Mouse (Mus musculus) heart, postnatal 0 days (tissue): ENCODE results near the gene Adap2. TPM values are rescaled to one million over a fixed set of nuclear protein-coding genes. Genes with fewer than 3 reads are reported as not detected.

ENCODE experiments used
- ATAC-seq: fragments of 200-750 bp; cut with Nextera tagmentation; 2 replicates; pipeline ENCODE4 v1.8.0; 2017; ENCODE audit warnings: low read depth, moderate number of reproducible peaks, moderate library complexity; ENCODE audit not compliant: insufficient read depth
- DNase-seq: peaks from one replicate; pipeline ENCODE4 v3.0.0-alpha.2; 2016; ENCODE audit warnings: low spot score
- H3K27ac ChIP-seq: fragments of 300-500 bp; sonication (generic); 2 replicates; pipeline ENCODE4 v1.5.1; 2014; ENCODE audit warnings: low read depth, mild to moderate bottlenecking
- H3K27me3 ChIP-seq: fragments of 300-500 bp; sonication (generic); 2 replicates; pipeline ENCODE4 v1.6.1; 2014; ENCODE audit warnings: low read length, mixed read lengths; ENCODE audit not compliant: control insufficient read depth, insufficient read depth
- H3K36me3 ChIP-seq: fragments of 300-500 bp; sonication (generic); replicated peaks from 2 replicates; pipeline ENCODE4 v1.6.1; 2014; ENCODE audit warnings: low read length, mixed read lengths; ENCODE audit not compliant: control insufficient read depth, insufficient read depth
- H3K4me1 ChIP-seq: fragments of 300-500 bp; sonication (generic); 2 replicates; pipeline ENCODE4 v1.6.1; 2014; ENCODE audit warnings: antibody characterized with exemption; ENCODE audit not compliant: control insufficient read depth, insufficient read depth
- H3K4me2 ChIP-seq: fragments of 300-500 bp; sonication (generic); 2 replicates; pipeline ENCODE4 v1.6.1; 2014; ENCODE audit warnings: low read depth, mild to moderate bottlenecking, low read length, moderate library complexity
- H3K4me3 ChIP-seq: fragments of 300-500 bp; sonication (generic); 2 replicates; pipeline ENCODE4 v1.5.1; 2014; ENCODE audit warnings: low read depth, low read length
- H3K9ac ChIP-seq: fragments of 300-500 bp; sonication (generic); replicated peaks from 2 replicates; pipeline ENCODE4 v1.6.1; 2014; ENCODE audit warnings: low read depth, low read length, mixed read lengths
- H3K9me3 ChIP-seq: fragments of 300-500 bp; sonication (generic); replicated peaks from 2 replicates; pipeline ENCODE4 v1.6.1; 2016; ENCODE audit warnings: low read length; ENCODE audit not compliant: control insufficient read depth
- CTCF ChIP-seq: IDR thresholded peaks from 2 replicates; pipeline ENCODE4 v1.5.1; 2016; ENCODE audit warnings: antibody characterized with exemption, control low read depth, low read depth
- EP300 ChIP-seq: IDR thresholded peaks from 2 replicates; pipeline ENCODE4 v1.6.1; 2016; ENCODE audit warnings: antibody characterized with exemption, low read depth
- WGBS: fragments of 180-500 bp; shearing (Covaris S2); extraction: QIAGEN DNeasy Blood & Tissue Kit; methylation state at CpG from one replicate; pipeline ENCODE4 v1.1.7; 2014; 5-methylcytosine and 5-hydroxymethylcytosine counted together
- polyA plus RNA-seq: library from polyadenylated mRNA; unstranded; fragments of >200 nt; fragmentation: Nextera tagmentation; extraction: Ambion mirVana; gene quantifications from 2 replicates; pipeline ENCODE4 v1.2.1, GENCODE M21; 2015
- total RNA-seq: library from RNA; depleted of rRNA; stranded (reverse); fragments of >200 nt; gene quantifications from 2 replicates; pipeline ENCODE4 v1.2.3, GENCODE M21; 2014; ENCODE audit warnings: low replicate concordance

Adap2 gene
- total and polyA plus RNA-seq, 2 experiments from 2014 or later: 3.0 to 20.0 TPM

DNA sequence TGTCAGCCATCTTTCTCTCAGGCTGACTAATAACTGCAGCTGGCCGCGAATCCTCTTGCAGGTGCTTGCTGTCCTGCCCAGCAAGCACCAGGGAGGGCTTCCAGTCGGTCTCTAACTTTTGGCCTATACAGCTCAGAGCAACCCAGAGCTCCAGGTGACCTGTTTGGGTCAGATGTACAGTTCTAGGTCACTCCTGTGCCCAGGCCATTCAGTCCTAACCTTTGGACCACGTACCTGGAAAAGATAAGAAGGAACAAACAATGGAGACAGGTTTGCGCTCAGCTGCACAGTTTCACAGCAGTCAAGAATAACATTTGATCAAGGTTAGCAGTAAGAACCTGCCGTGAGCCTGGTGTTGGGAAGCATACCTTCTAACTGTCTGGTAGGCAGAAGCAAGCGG lies 5.1 kb downstream of the Adap2 start:
- no peak overlapping the region for H3K4me3 ChIP-seq
- H3K9me3 ChIP-seq: no peaks in the 10 kb centered on the region
- no peaks in the 10 kb centered on the region for H3K4me1 ChIP-seq
- no peak overlapping the region for H3K4me2 ChIP-seq
- 79% methylated on average over 7 of the region's 7 CpGs for WGBS
- peaks cover 15% of the 10 kb centered on the region for H3K27me3 ChIP-seq
- no peak for ATAC-seq
- H3K9ac ChIP-seq: no peak overlapping the region
- TF ChIP-seq CTCF: no peak
- no peak for TF ChIP-seq EP300
- H3K36me3 ChIP-seq: no peaks in the 10 kb centered on the region
- H3K27ac ChIP-seq: no peak overlapping the region
- DNase-seq: no peak

DNA sequence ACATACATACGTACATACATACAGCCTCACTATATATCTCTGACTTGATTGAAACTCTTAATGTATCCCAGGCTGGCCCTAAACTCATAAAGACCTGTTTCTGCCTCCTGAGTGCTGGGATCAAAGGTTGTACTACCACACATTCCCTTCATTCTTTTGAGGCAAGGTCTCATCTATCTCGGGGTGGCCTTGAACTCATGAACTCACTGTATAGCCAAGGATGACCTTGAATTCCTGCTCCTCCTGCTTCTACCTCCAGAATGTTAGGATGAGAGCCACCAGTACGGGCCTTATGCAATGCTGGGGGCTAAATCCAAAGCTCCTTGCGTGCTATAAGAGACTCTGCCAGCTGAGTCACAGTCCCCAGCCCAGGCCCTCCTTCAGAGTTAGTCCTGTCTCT lies 7.1 kb downstream of the Adap2 start:
- H3K4me2 ChIP-seq: no peak overlapping the region
- DNase-seq (no peak), ATAC-seq (no peak)
- no peak overlapping the region for H3K4me3 ChIP-seq
- no peak overlapping the region for H3K27ac ChIP-seq
- no peak overlapping the region for H3K9ac ChIP-seq
- no peaks in the 10 kb centered on the region for H3K4me1 ChIP-seq
- 76% methylated on average over 4 of the region's 4 CpGs for WGBS
- no peaks in the 10 kb centered on the region for H3K36me3 ChIP-seq
- TF ChIP-seq CTCF (no peak), EP300 (no peak)
- H3K9me3 ChIP-seq: no peaks in the 10 kb centered on the region
- 0 out of 2 replicates have a peak, but pooled peaks cover under 1% of the 10 kb centered on the region for H3K27me3 ChIP-seq

DNA sequence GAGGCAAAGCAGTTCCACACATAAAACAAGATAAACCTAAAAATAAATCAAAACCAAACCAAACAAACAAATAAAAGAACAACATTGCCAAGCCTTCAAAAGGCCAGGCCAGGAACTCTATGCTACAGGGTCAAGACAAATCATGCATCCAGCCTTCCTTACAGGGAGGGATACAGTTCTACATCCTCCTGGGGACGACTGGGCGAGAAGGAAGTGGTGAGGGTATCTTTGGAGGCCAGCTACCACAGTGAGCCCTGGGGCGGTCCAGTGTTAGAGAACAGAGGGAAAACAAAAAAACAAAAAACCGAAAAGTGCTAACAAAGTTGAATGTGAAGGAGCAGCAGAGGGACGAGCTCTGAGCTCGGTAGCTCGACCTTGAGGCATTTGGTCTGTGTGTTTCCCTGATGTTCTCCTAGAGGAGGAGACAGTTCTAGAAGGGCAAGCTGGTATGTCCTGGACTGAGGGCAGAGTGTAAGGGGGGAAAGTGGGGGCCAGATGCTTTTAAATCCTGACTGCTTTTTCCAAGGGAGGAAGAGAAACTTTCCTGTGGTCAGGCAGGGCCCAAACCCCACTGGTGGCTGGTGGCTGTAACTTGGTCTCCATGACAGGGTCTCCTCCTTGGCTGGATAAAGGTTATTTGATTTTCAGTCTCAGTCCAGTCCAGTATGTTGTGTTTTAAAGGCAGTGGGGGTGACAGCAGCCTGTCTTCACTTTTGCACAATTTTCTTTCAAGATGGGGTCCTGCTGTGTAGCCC lies 9.6 kb downstream of the Adap2 start:
- no peak for DNase-seq
- Histone ChIP-seq H3K4me1 (no peaks in the 10 kb centered on the region), H3K4me2 (no peak overlapping the region), H3K9me3 (no peaks in the 10 kb centered on the region), H3K27ac (no peak overlapping the region), H3K27me3 (no peaks in the 10 kb centered on the region), H3K9ac (no peak overlapping the region), H3K36me3 (no peaks in the 10 kb centered on the region), H3K4me3 (no peak overlapping the region)
- WGBS: 62% methylated on average over 7 of the region's 7 CpGs
- no peak for ATAC-seq
- TF ChIP-seq EP300 (no peak), CTCF (no peak)

DNA sequence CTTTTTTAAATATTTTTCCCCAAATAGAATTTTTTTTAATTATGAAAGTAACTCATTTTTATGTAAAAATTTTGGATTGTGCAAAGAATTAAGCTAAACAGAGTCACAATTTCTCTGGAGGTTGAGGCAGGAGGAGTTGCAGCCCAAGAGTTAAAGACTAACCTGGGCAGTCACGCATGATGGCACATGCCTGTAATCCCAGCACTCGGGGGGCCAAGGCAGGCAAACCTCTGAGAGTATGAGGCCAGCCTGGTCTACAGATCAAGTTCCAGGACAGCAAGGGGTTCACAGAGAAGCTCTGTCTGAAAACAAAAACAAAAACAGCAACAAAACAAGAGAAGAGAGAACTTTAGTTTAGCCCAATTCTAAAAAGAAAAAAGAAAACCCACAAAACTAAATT lies 10.3 kb downstream of the Adap2 start:
- no peak overlapping the region for H3K27ac ChIP-seq
- no peak for ATAC-seq
- 67% methylated on average over 2 of the region's 2 CpGs for WGBS

DNA sequence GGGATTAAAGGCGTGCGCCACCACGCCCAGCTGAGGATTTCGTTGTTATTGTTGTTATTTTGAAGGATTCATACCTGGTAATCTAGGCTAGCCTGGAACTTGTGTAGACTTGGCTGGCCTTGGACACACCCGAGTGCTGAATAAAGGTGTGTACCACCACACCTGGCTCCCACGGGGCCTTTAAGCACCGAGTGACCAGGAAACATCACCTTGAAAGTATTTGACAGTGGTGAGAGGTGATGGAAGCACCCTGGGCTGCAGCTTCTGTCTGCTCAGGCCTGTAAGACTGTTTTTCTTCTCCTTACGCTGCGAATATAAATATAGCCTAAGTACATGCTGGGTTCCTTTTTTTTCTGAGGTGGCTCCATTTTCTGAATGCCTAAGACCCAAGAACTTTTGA lies 14.2 kb downstream of the Adap2 start:
- Histone ChIP-seq H3K4me2 (no peak overlapping the region), H3K4me1 (no peaks in the 10 kb centered on the region), H3K27me3 (no peaks in the 10 kb centered on the region), H3K9me3 (no peaks in the 10 kb centered on the region), H3K36me3 (no peaks in the 10 kb centered on the region), H3K4me3 (no peak overlapping the region), H3K27ac (no peak overlapping the region), H3K9ac (no peak overlapping the region)
- 86% methylated on average over 9 of the region's 9 CpGs for WGBS
- ATAC-seq: no peak
- TF ChIP-seq CTCF (no peak), EP300 (no peak)
- no peak for DNase-seq

More for the DNA sequence above, 10.3 kb downstream of the Adap2 start:
- no peak for DNase-seq
- no peak overlapping the region for H3K4me3 ChIP-seq
- H3K9ac ChIP-seq: no peak overlapping the region
- no peaks in the 10 kb centered on the region for H3K27me3 ChIP-seq
- no peak overlapping the region for H3K4me2 ChIP-seq
- H3K36me3 ChIP-seq: no peaks in the 10 kb centered on the region
- no peaks in the 10 kb centered on the region for H3K4me1 ChIP-seq
- no peaks in the 10 kb centered on the region for H3K9me3 ChIP-seq
- no peak for TF ChIP-seq EP300
- no peak for TF ChIP-seq CTCF

DNA sequence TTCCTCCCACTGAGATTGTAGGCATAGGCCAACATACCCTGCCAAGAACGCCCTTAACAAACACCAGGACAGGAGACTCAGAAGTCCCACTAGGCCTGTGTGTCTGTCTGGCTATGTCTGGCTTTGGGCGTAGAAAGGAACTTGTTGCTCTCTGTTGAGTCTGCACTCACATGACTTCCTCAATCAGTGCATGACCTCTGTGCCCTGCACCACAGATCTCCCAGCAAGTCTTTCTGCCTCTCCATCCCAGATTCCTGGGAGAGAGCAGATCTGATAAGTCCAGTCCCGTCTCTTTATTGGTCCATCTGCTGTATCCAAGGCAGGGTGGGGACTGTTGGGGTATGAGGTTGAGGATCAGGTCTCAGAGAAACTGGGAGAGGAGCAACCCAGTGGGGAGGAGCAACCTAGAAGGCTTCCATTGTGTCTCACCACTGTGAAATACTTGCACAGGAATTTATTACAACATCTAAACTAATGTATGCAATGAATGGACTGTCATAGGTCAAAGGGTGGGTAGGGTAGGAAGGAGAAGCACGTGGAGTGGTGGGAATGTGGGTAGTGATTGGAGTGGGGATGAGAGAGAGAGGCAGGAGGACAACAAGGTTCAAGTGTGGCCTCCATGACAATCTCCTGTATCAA lies 14.8 kb downstream of the Adap2 start:
- no peak for TF ChIP-seq CTCF
- TF ChIP-seq EP300: no peak
- WGBS: 71% methylated on average over 4 of the region's 4 CpGs
- H3K27ac ChIP-seq: no peak overlapping the region
- no peaks in the 10 kb centered on the region for H3K27me3 ChIP-seq
- ATAC-seq (no peak), DNase-seq (no peak)
- H3K4me3 ChIP-seq: no peak overlapping the region
- H3K36me3 ChIP-seq: no peaks in the 10 kb centered on the region
- H3K4me1 ChIP-seq: no peaks in the 10 kb centered on the region
- no peak overlapping the region for H3K9ac ChIP-seq
- H3K4me2 ChIP-seq: no peak overlapping the region
- no peaks in the 10 kb centered on the region for H3K9me3 ChIP-seq
